Mouse (Mus musculus): ENCODE results near the gene Vmn2r17. TPM values are rescaled to one million over a fixed set of nuclear protein-coding genes. Genes with fewer than 3 reads are reported as not detected.

The Vmn2r17 gene
- polyA plus RNA-seq (2015; fragmentation: Nextera tagmentation; extraction: Ambion mirVana), result not detected in 2 replicates

- H3K4me1 ChIP-seq (replicated peaks), result no peaks in the 10 kb centered on the region
- no peaks in the 10 kb centered on the region for H3K27me3 ChIP-seq
- H3K27ac ChIP-seq (replicated peaks), result no peak within 1 kb of the TSS
- ATAC-seq (ENCODE audit: low FRiP score, low read depth), result no peak
- H3K9me3 ChIP-seq, result peaks cover 5% of the 10 kb centered on the region; the same call in 1 of the 2 replicates
- H3K9ac ChIP-seq, result no peak within 1 kb of the TSS
- no peak within 1 kb of the TSS for H3K4me3 ChIP-seq
- H3K4me2 ChIP-seq, result no peak within 1 kb of the TSS
- no peaks in the 10 kb centered on the region for H3K36me3 ChIP-seq
- WGBS, result 66% methylated on average over 2 of the region's 2 CpGs
These were observed at the start of gene Vmn2r17 for GRCm38 (mm10) chr5:109419388-109419787. Gene Vmn2r17 (plus strand): TSS chr5:109419688.

GRCm38 (mm10) chr5:109466576-109467506 lies 47.4 kb downstream of the Vmn2r17 start:
- Histone ChIP-seq H3K4me2 (peak overlapping the region; percentile 39), H3K4me3 (peak overlapping the region; percentile 32)
- WGBS, result 25% methylated on average over 19 of the region's 21 CpGs

DNA sequence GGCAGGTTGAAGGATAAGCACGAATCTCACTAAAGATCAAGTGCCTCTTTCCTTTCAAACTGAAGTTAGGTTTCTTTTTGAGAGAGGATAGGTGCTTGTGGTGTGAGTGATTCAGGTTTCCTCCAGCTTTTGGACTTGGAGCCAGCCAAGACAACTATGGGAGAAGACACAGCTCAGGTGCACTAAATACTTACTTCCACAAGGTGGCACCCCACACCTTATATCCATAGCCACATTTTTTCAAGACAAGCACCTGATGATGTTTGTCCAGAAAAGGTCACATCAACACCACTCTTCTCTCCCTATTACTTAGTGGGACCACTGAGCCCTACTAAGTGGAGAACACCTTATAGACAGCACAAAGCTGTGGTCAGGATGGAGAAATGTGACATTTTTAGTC lies 87.2 kb downstream of the Vmn2r17 start:
- ATAC-seq (ENCODE audit: low FRiP score, low read depth), result no peak
- Histone ChIP-seq H3K36me3 (no peaks in the 10 kb centered on the region), H3K27me3 (no peaks in the 10 kb centered on the region), H3K27ac (replicated peaks) (no peak overlapping the region), H3K4me3 (no peak overlapping the region), H3K4me2 (no peak overlapping the region), H3K9ac (no peak overlapping the region), H3K9me3 (no peaks in the 10 kb centered on the region), H3K4me1 (replicated peaks) (no peaks in the 10 kb centered on the region)
- 7% methylated on average over 1 of the region's 1 CpGs for WGBS

More at GRCm38 (mm10) chr5:109466576-109467506, 47.4 kb downstream of the Vmn2r17 start:
- H3K27ac ChIP-seq (replicated peaks), result no peak overlapping the region
- H3K9me3 ChIP-seq, result no peaks in the 10 kb centered on the region
- H3K9ac ChIP-seq, result no peak overlapping the region
- H3K27me3 ChIP-seq, result no peaks in the 10 kb centered on the region
- peak; percentile 86 for ATAC-seq (ENCODE audit: low FRiP score, low read depth)
- no peaks in the 10 kb centered on the region for H3K4me1 ChIP-seq (replicated peaks)
- H3K36me3 ChIP-seq, result no peaks in the 10 kb centered on the region

Other genes starting within 250 kb of the Vmn2r17 start
- not detected in 2 replicates for gene Vmn2r13, start 227.5 kb upstream of the Vmn2r17 start, polyA plus RNA-seq (2015; fragmentation: Nextera tagmentation; extraction: Ambion mirVana)
- gene Vmn2r14, start 195.0 kb upstream of the Vmn2r17 start, polyA plus RNA-seq (2015; fragmentation: Nextera tagmentation; extraction: Ambion mirVana), result not detected in 2 replicates
- not detected in 2 replicates for gene Vmn2r15, start 122.0 kb upstream of the Vmn2r17 start, polyA plus RNA-seq (2015; fragmentation: Nextera tagmentation; extraction: Ambion mirVana)
- gene Vmn2r16, start 89.5 kb upstream of the Vmn2r17 start, polyA plus RNA-seq (2015; fragmentation: Nextera tagmentation; extraction: Ambion mirVana), result not detected in 2 replicates
- 18.4 and 22.6 TPM in 2 replicates for gene Crlf2, start 139.3 kb downstream of the Vmn2r17 start, polyA plus RNA-seq (2015; fragmentation: Nextera tagmentation; extraction: Ambion mirVana)

Data from hindbrain, embryonic 15.5 days (tissue).